ENCODE assay signal across 10 mouse cellular contexts in genomic region chr15:99129956-99130910, GRCm38 (mm10). TPM values are rescaled to one million over a fixed set of nuclear protein-coding genes. Genes with fewer than 3 reads are reported as not detected.
DNase-seq lines count a peak whose midpoint lies in the region; ATAC-seq and TF ChIP-seq lines count a peak whose summit lies in the region.
"Had no signal": no experiment of that assay in that cellular context is flagged by ENCODE, and none has a peak within 500 bp of the region (broad histone marks: within the 10 kb centered on the region; RNA-seq: fewer than 3 reads in every experiment).

No protein-coding gene starts in this region.

- H3K36me3 ChIP-seq in hindbrain, embryonic 11.5 days (ENCODE audit: control insufficient read depth, insufficient read depth, low read length): no peaks in the 10 kb centered on the region
- H3K36me3 ChIP-seq in hindbrain, postnatal 0 days (ENCODE audit: insufficient read depth, low read length): no peaks in the 10 kb centered on the region
- H3K36me3 ChIP-seq in ES-E14 (ENCODE audit: control insufficient read depth, insufficient read depth, low read length, poor library complexity, severe bottlenecking): no peaks in the 10 kb centered on the region
- H3K36me3 ChIP-seq in embryonic facial prominence, embryonic 13.5 days: peaks cover 5% of the 10 kb centered on the region; the same call in 1 of the 2 replicates
- no peaks in the 10 kb centered on the region for H3K36me3 ChIP-seq in midbrain, embryonic 14.5 days (ENCODE audit: control insufficient read depth, insufficient read depth, low read length)
- H3K36me3 ChIP-seq: intestine, embryonic 15.5 days had no signal

- H3K4me2 ChIP-seq in hindbrain, embryonic 11.5 days (replicated peaks; ENCODE audit: low read depth, low read length): no peak overlapping the region
- H3K4me2 ChIP-seq in hindbrain, postnatal 0 days (ENCODE audit: low read depth, low read length): no peak overlapping the region
- H3K4me2 ChIP-seq in embryonic facial prominence, embryonic 13.5 days: peak overlapping the region; percentile 10
- peak overlapping the region; percentile 25 for H3K4me2 ChIP-seq in midbrain, embryonic 14.5 days (ENCODE audit: low read length)
- H3K4me2 ChIP-seq: intestine, embryonic 15.5 days had no signal

- H3K9me3 ChIP-seq in hindbrain, embryonic 11.5 days (ENCODE audit: control insufficient read depth, low read length): no peaks in the 10 kb centered on the region
- no peaks in the 10 kb centered on the region for H3K9me3 ChIP-seq in hindbrain, postnatal 0 days (ENCODE audit: low read length)
- no peaks in the 10 kb centered on the region for H3K9me3 ChIP-seq in ES-E14 (ENCODE audit: control insufficient read depth, insufficient read depth, low read depth, low read length)
- H3K9me3 ChIP-seq in embryonic facial prominence, embryonic 13.5 days: no peaks in the 10 kb centered on the region
- H3K9me3 ChIP-seq in midbrain, embryonic 14.5 days (ENCODE audit: control insufficient read depth, low read length): no peaks in the 10 kb centered on the region
- H3K9me3 ChIP-seq: intestine, embryonic 15.5 days had no signal

- in situ Hi-C loops in ES-E14 (cut with MboI; ENCODE audit: low sequenced_read_pairs in 2 of 2, unreplicated experiment in 2 of 2): no loop called here

- no peak overlapping the region for H3K4me3 ChIP-seq in hindbrain, embryonic 11.5 days (ENCODE audit: low read depth, low read length)
- H3K4me3 ChIP-seq in hindbrain, postnatal 0 days (ENCODE audit: low read length): no peak overlapping the region
- H3K4me3 ChIP-seq in ES-E14 (ENCODE audit: insufficient read depth in 1 of 2, low read depth in 1 of 2, low read length in 2 of 2, poor library complexity in 1 of 2, severe bottlenecking in 1 of 2): peak overlapping the region; percentile 10 to 18; a peak in 1 of 4 replicates
- no peak overlapping the region for H3K4me3 ChIP-seq in embryonic facial prominence, embryonic 13.5 days
- no peak overlapping the region for H3K4me3 ChIP-seq in midbrain, embryonic 14.5 days (replicated peaks; ENCODE audit: low read depth, low read length)
- H3K4me3 ChIP-seq: intestine, embryonic 15.5 days had no signal

- peak; percentile 25 for DNase-seq in hindbrain, embryonic 11.5 days (ENCODE audit: low spot score)
- no peak for DNase-seq in hindbrain, postnatal 0 days (ENCODE audit: low spot score)
- DNase-seq in ES-E14 (ENCODE audit: low read depth, low spot score): no peak
- DNase-seq in midbrain, embryonic 14.5 days: no peak
- no peak for DNase-seq in cerebellum, adult 9-11 months
- no peak for DNase-seq in layer of hippocampus, adult 8-10 months (ENCODE audit: low spot score in 2 of 2)

- no peak overlapping the region for H3K27ac ChIP-seq in hindbrain, embryonic 11.5 days (ENCODE audit: low read depth, low read length)
- no peak overlapping the region for H3K27ac ChIP-seq in hindbrain, postnatal 0 days
- no peak overlapping the region for H3K27ac ChIP-seq in ES-E14 (ENCODE audit: insufficient read depth, low read depth, low read length, poor library complexity, severe bottlenecking)
- peak overlapping the region; percentile 55 for H3K27ac ChIP-seq in embryonic facial prominence, embryonic 13.5 days
- H3K27ac ChIP-seq in midbrain, embryonic 14.5 days (replicated peaks; ENCODE audit: low read depth, low read length): no peak overlapping the region
- H3K27ac ChIP-seq: intestine, embryonic 15.5 days had no signal

- H3K9ac ChIP-seq in hindbrain, embryonic 11.5 days (ENCODE audit: low read depth, low read length): no peak overlapping the region
- no peak overlapping the region; the same call in 1 of the 2 replicates for H3K9ac ChIP-seq in hindbrain, postnatal 0 days (replicated peaks; ENCODE audit: low read length)
- H3K9ac ChIP-seq in ES-E14 (ENCODE audit: insufficient read depth, low read depth, low read length, poor library complexity, severe bottlenecking): peak overlapping the region; percentile 3
- peak overlapping the region; percentile 47 for H3K9ac ChIP-seq in embryonic facial prominence, embryonic 13.5 days
- no peak overlapping the region for H3K9ac ChIP-seq in midbrain, embryonic 14.5 days (replicated peaks; ENCODE audit: low read length)
- H3K9ac ChIP-seq: intestine, embryonic 15.5 days had no signal

- peaks cover 3% of the 10 kb centered on the region for H3K4me1 ChIP-seq in hindbrain, embryonic 11.5 days (replicated peaks; ENCODE audit: control insufficient read depth, insufficient read depth, low read length)
- H3K4me1 ChIP-seq in hindbrain, postnatal 0 days (ENCODE audit: insufficient read depth, low read length): no peaks in the 10 kb centered on the region
- H3K4me1 ChIP-seq in ES-E14 (ENCODE audit: control insufficient read depth in 2 of 2, insufficient read depth in 2 of 2, low read length in 2 of 2, poor library complexity in 1 of 2): peaks cover 2 to 7% of the 10 kb centered on the region in 2 experiments; a peak in 1 of 4 replicates
- H3K4me1 ChIP-seq in embryonic facial prominence, embryonic 13.5 days: peaks cover 31% of the 10 kb centered on the region
- H3K4me1 ChIP-seq in midbrain, embryonic 14.5 days (ENCODE audit: control insufficient read depth, insufficient read depth, low read length): peaks cover 18% of the 10 kb centered on the region

- WGBS in hindbrain, embryonic 11.5 days: 67% methylated on average over 22 of the region's 22 CpGs
- 68% methylated on average over 22 of the region's 22 CpGs for WGBS in hindbrain, postnatal 0 days
- 47% methylated on average over 22 of the region's 22 CpGs for WGBS in embryonic facial prominence, embryonic 13.5 days
- 74% methylated on average over 22 of the region's 22 CpGs for WGBS in midbrain, embryonic 14.5 days

- TF ChIP-seq CTCF in hindbrain, postnatal 0 days (IDR thresholded peaks at IDR 0.05; ENCODE audit: low read depth): no peak

- no peaks in the 10 kb centered on the region for H3K27me3 ChIP-seq in hindbrain, embryonic 11.5 days (ENCODE audit: control insufficient read depth, insufficient read depth, low read length)
- H3K27me3 ChIP-seq in hindbrain, postnatal 0 days (ENCODE audit: insufficient read depth, low read length): no peaks in the 10 kb centered on the region
- no peaks in the 10 kb centered on the region for H3K27me3 ChIP-seq in embryonic facial prominence, embryonic 13.5 days
- H3K27me3 ChIP-seq in midbrain, embryonic 14.5 days (ENCODE audit: control insufficient read depth, insufficient read depth, low read length): no peaks in the 10 kb centered on the region
- H3K27me3 ChIP-seq: intestine, embryonic 15.5 days had no signal

- ATAC-seq in hindbrain, embryonic 11.5 days (ENCODE audit: low FRiP score): no peak
- no peak for ATAC-seq in hindbrain, postnatal 0 days
- ATAC-seq in embryonic facial prominence, embryonic 13.5 days (ENCODE audit: insufficient number of reproducible peaks, insufficient read depth, low FRiP score, low TSS enrichment, low read depth): no peak
- ATAC-seq in midbrain, embryonic 14.5 days (ENCODE audit: low FRiP score, low TSS enrichment): no peak
- ATAC-seq in megakaryocyte progenitor cell, adult 5-6 weeks (replicated peaks; ENCODE audit: poor library complexity): no peak
- ATAC-seq: intestine, embryonic 15.5 days had no signal

RNA-seq across cellular contexts. Expression of gene Spats2, which starts 4.5 kb away (rescaled TPM):
- polyA plus RNA-seq in hindbrain, embryonic 11.5 days (2014; fragmentation: Nextera tagmentation; extraction: Ambion mirVana): 59.5 and 64.9 TPM in 2 replicates
- total RNA-seq in hindbrain, postnatal 0 days (2014; rRNA removed): 23.6 and 25.8 TPM in 2 replicates
- 23.4 and 23.6 TPM in 2 replicates for polyA plus RNA-seq in hindbrain, postnatal 0 days (2015; fragmentation: Nextera tagmentation; extraction: Ambion mirVana)
- 21.1 and 21.7 TPM in 2 replicates for total RNA-seq in ES-E14 (2012; rRNA removed)
- polyA plus RNA-seq in embryonic facial prominence, embryonic 13.5 days (2015; fragmentation: Nextera tagmentation; extraction: Ambion mirVana): 44.1 and 51.0 TPM in 2 replicates
- 36.2 and 41.6 TPM in 2 replicates for polyA plus RNA-seq in midbrain, embryonic 14.5 days (2014; fragmentation: Nextera tagmentation; extraction: Ambion mirVana)
- 0.27 TPM in 1 of 2 replicates, not detected in the other for total RNA-seq in megakaryocyte progenitor cell, adult 5-6 weeks (2015)
- total RNA-seq in megakaryocyte progenitor cell, adult 5-6 weeks (2017): 0.25 and 0.44 TPM in 2 replicates
- 10 to 100 TPM; 29.6 to 31.8 (median 30.0) TPM for total RNA-seq in layer of hippocampus, adult 8-10 months (2022)

RNA-seq across cellular contexts. Expression of gene Dnajc22, which starts 37.3 kb away (rescaled TPM):
- 1.2 and 3.3 TPM in 2 replicates for polyA plus RNA-seq in hindbrain, embryonic 11.5 days (2014; fragmentation: Nextera tagmentation; extraction: Ambion mirVana)
- total RNA-seq in hindbrain, postnatal 0 days (2014; rRNA removed): 0.68 and 0.99 TPM in 2 replicates
- 0.45 and 0.48 TPM in 2 replicates for polyA plus RNA-seq in hindbrain, postnatal 0 days (2015; fragmentation: Nextera tagmentation; extraction: Ambion mirVana)
- total RNA-seq in ES-E14 (2012; rRNA removed): 8.6 and 16.7 TPM in 2 replicates
- polyA plus RNA-seq in embryonic facial prominence, embryonic 13.5 days (2015; fragmentation: Nextera tagmentation; extraction: Ambion mirVana): 0.44 and 0.52 TPM in 2 replicates
- polyA plus RNA-seq in midbrain, embryonic 14.5 days (2014; fragmentation: Nextera tagmentation; extraction: Ambion mirVana): 0.71 and 1.6 TPM in 2 replicates
- total RNA-seq in megakaryocyte progenitor cell, adult 5-6 weeks (2015): not detected in 2 replicates
- total RNA-seq in megakaryocyte progenitor cell, adult 5-6 weeks (2017): not detected in 2 replicates
- under 1 TPM in 3 of 4 experiments, not detected in 1; 0.31 to 0.39 (median 0.34) TPM for total RNA-seq in layer of hippocampus, adult 8-10 months (2022)

RNA-seq across cellular contexts. Expression of gene C1ql4, which starts 42.6 kb away (rescaled TPM):
- 10.2 and 12.4 TPM in 2 replicates for polyA plus RNA-seq in hindbrain, embryonic 11.5 days (2014; fragmentation: Nextera tagmentation; extraction: Ambion mirVana)
- total RNA-seq in hindbrain, postnatal 0 days (2014; rRNA removed): 8.6 and 11.9 TPM in 2 replicates
- 4.3 and 5.7 TPM in 2 replicates for polyA plus RNA-seq in hindbrain, postnatal 0 days (2015; fragmentation: Nextera tagmentation; extraction: Ambion mirVana)
- total RNA-seq in ES-E14 (2012; rRNA removed): 3.1 and 3.7 TPM in 2 replicates
- 0.22 TPM in 1 of 2 replicates, not detected in the other for polyA plus RNA-seq in embryonic facial prominence, embryonic 13.5 days (2015; fragmentation: Nextera tagmentation; extraction: Ambion mirVana)
- polyA plus RNA-seq in midbrain, embryonic 14.5 days (2014; fragmentation: Nextera tagmentation; extraction: Ambion mirVana): 13.2 and 13.7 TPM in 2 replicates
- total RNA-seq in megakaryocyte progenitor cell, adult 5-6 weeks (2015): not detected in 2 replicates
- not detected in 2 replicates for total RNA-seq in megakaryocyte progenitor cell, adult 5-6 weeks (2017)
- total RNA-seq in layer of hippocampus, adult 8-10 months (2022): under 1 TPM in 1 of 4 experiments, not detected in 3; 0.21 TPM
- total RNA-seq: liver, adult 2 months had no signal

RNA-seq across cellular contexts. Expression of gene Troap, which starts 55.9 kb away (rescaled TPM):
- 19.1 and 22.9 TPM in 2 replicates for polyA plus RNA-seq in hindbrain, embryonic 11.5 days (2014; fragmentation: Nextera tagmentation; extraction: Ambion mirVana)
- total RNA-seq in hindbrain, postnatal 0 days (2014; rRNA removed): 4.3 and 10.5 TPM in 2 replicates
- polyA plus RNA-seq in hindbrain, postnatal 0 days (2015; fragmentation: Nextera tagmentation; extraction: Ambion mirVana): 4.5 and 6.4 TPM in 2 replicates
- 27.8 and 32.1 TPM in 2 replicates for total RNA-seq in ES-E14 (2012; rRNA removed)
- polyA plus RNA-seq in embryonic facial prominence, embryonic 13.5 days (2015; fragmentation: Nextera tagmentation; extraction: Ambion mirVana): 30.9 and 41.1 TPM in 2 replicates
- polyA plus RNA-seq in midbrain, embryonic 14.5 days (2014; fragmentation: Nextera tagmentation; extraction: Ambion mirVana): 3.9 and 4.9 TPM in 2 replicates
- 28.0 and 30.5 TPM in 2 replicates for total RNA-seq in megakaryocyte progenitor cell, adult 5-6 weeks (2015)
- 19.8 and 25.7 TPM in 2 replicates for total RNA-seq in megakaryocyte progenitor cell, adult 5-6 weeks (2017)
- total RNA-seq in layer of hippocampus, adult 8-10 months (2022): under 1 TPM; 0.33 to 0.66 (median 0.46) TPM
- total RNA-seq: liver, adult 2 months had no signal
- polyA plus RNA-seq: liver, adult 2 months had no signal

Comparison
In these comparisons a context has a peak if more than half of its experiments do, and no peak if none do; other contexts are left out.
1. H3K4me2 ChIP-seq: peak in embryonic facial prominence, embryonic 13.5 days (single experiment) and midbrain, embryonic 14.5 days (single experiment); none in hindbrain, embryonic 11.5 days (single experiment) and hindbrain, postnatal 0 days (single experiment).
2. H3K4me3 ChIP-seq: peak in ES-E14 (2 of 2); none in hindbrain, embryonic 11.5 days (single experiment), hindbrain, postnatal 0 days (single experiment), embryonic facial prominence, embryonic 13.5 days (single experiment) and midbrain, embryonic 14.5 days (single experiment).
3. H3K9ac ChIP-seq: peak in ES-E14 (single experiment) and embryonic facial prominence, embryonic 13.5 days (single experiment); none in hindbrain, embryonic 11.5 days (single experiment), hindbrain, postnatal 0 days (single experiment) and midbrain, embryonic 14.5 days (single experiment).
4. RNA of gene Spats2, which starts 4.5 kb away (total RNA-seq): 29.6 to 31.8 TPM in layer of hippocampus, adult 8-10 months, 23.6 to 25.8 TPM in hindbrain, postnatal 0 days and 21.1 to 21.7 TPM in ES-E14; 0.25 to 0.44 TPM in megakaryocyte progenitor cell, adult 5-6 weeks; every median in the first group is over 10 times any median in the second.